In the genomic region with DNA sequence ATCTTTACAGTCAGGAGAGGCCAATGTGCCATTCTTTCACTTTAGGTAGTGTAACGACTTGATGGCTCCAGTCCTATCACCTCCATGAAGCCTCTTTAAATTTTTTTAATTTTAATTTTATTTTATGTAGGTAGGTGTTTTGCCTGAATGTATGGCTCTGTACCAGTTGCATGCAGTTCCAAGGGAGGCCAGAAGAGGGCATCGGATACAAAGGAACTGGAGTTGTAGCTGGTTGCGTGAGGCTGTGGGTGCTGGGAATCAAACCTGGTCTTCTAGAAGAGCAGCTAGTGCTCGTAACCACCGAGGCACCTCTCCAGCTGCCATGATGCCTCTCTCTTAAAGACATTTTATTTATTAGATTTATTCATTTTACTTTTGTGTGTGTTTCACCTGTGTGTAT, we compare ENCODE assay signal across 22 mouse cellular contexts. TPM values are rescaled to one million over a fixed set of nuclear protein-coding genes. Genes with fewer than 3 reads are reported as not detected.
DNase-seq lines count a peak whose midpoint lies in the region; ATAC-seq and TF ChIP-seq lines count a peak whose summit lies in the region.
"Had no signal": no experiment of that assay in that cellular context is flagged by ENCODE, and none has a peak within 500 bp of the region (broad histone marks: within the 10 kb centered on the region; RNA-seq: fewer than 3 reads in every experiment).

No protein-coding gene starts in this region.

- H3K27me3 ChIP-seq in intestine, postnatal 0 days (replicated peaks; ENCODE audit: control insufficient read depth, insufficient read depth, low read length): peaks cover 16% of the 10 kb centered on the region
- peaks cover 12% of the 10 kb centered on the region; the same call in 1 of the 2 replicates for H3K27me3 ChIP-seq in intestine, embryonic 15.5 days (replicated peaks)
- peaks cover 15% of the 10 kb centered on the region; the same call in 1 of the 2 replicates for H3K27me3 ChIP-seq in lung, embryonic 14.5 days (ENCODE audit: insufficient read depth, low read length)
- no peaks in the 10 kb centered on the region for H3K27me3 ChIP-seq in stomach, postnatal 0 days (ENCODE audit: control insufficient read depth, insufficient read depth, low read length)
- H3K27me3 ChIP-seq: hindbrain, embryonic 15.5 days had no signal

- peak; percentile 52 for TF ChIP-seq CTCF in intestine, postnatal 0 days (IDR thresholded peaks at IDR 0.05; ENCODE audit: low read depth)
- TF ChIP-seq CTCF in lung, embryonic 14.5 days (IDR thresholded peaks at IDR 0.05; ENCODE audit: low read depth): peak; percentile 49
- no peak for TF ChIP-seq CTCF in lung, adult 2 months (IDR thresholded peaks at IDR 0.05; ENCODE audit: insufficient read depth, low read length)
- TF ChIP-seq CTCF in stomach, postnatal 0 days (IDR thresholded peaks at IDR 0.05; ENCODE audit: low read depth): peak; percentile 54

- no peak overlapping the region for H3K4me2 ChIP-seq in intestine, postnatal 0 days (replicated peaks; ENCODE audit: low read depth)
- H3K4me2 ChIP-seq in intestine, embryonic 15.5 days (replicated peaks): no peak overlapping the region
- no peak overlapping the region for H3K4me2 ChIP-seq in lung, embryonic 14.5 days
- no peak overlapping the region for H3K4me2 ChIP-seq in stomach, postnatal 0 days (replicated peaks; ENCODE audit: low read depth)
- H3K4me2 ChIP-seq: heart, embryonic 15.5 days; hindbrain, embryonic 15.5 days; limb, embryonic 13.5 days had no signal

- WGBS in intestine, postnatal 0 days: 86% methylated on average over 5 of the region's 5 CpGs
- 93% methylated on average over 5 of the region's 5 CpGs for WGBS in intestine, embryonic 15.5 days
- WGBS in lung, embryonic 14.5 days: 87% methylated on average over 5 of the region's 5 CpGs
- 90% methylated on average over 5 of the region's 5 CpGs for WGBS in lung, adult 2 months
- WGBS in stomach, postnatal 0 days: 91% methylated on average over 5 of the region's 5 CpGs

- TF ChIP-seq EP300 in stomach, postnatal 0 days (optimal IDR thresholded peaks at IDR 0.05): no peak

- TF ChIP-seq POLR2A in lung, adult 2 months (IDR thresholded peaks at IDR 0.05; ENCODE audit: borderline replicate concordance, extremely low read depth, low read depth, low read length): no peak

- no peaks in the 10 kb centered on the region for H3K36me3 ChIP-seq in intestine, postnatal 0 days (ENCODE audit: control insufficient read depth, insufficient read depth)
- H3K36me3 ChIP-seq in intestine, embryonic 15.5 days: no peaks in the 10 kb centered on the region
- no peaks in the 10 kb centered on the region for H3K36me3 ChIP-seq in lung, embryonic 14.5 days (ENCODE audit: insufficient read depth)
- no peaks in the 10 kb centered on the region for H3K36me3 ChIP-seq in stomach, postnatal 0 days (ENCODE audit: control insufficient read depth, insufficient read depth, low read length)
- H3K36me3 ChIP-seq: heart, embryonic 15.5 days; hindbrain, embryonic 15.5 days; limb, embryonic 13.5 days had no signal

- no peak for ATAC-seq in intestine, postnatal 0 days
- ATAC-seq in intestine, embryonic 15.5 days: no peak
- ATAC-seq in lung, embryonic 14.5 days (ENCODE audit: insufficient read depth): no peak
- no peak for ATAC-seq in stomach, postnatal 0 days (ENCODE audit: low FRiP score, low TSS enrichment)

- H3K4me1 ChIP-seq in intestine, postnatal 0 days (replicated peaks; ENCODE audit: control insufficient read depth, insufficient read depth, low read length): no peaks in the 10 kb centered on the region
- peaks cover 14% of the 10 kb centered on the region for H3K4me1 ChIP-seq in intestine, embryonic 15.5 days (replicated peaks)
- peaks cover 12% of the 10 kb centered on the region for H3K4me1 ChIP-seq in lung, embryonic 14.5 days (ENCODE audit: insufficient read depth)
- peaks cover 9% of the 10 kb centered on the region for H3K4me1 ChIP-seq in lung, adult 2 months (ENCODE audit: control insufficient read depth, insufficient read depth, low read length)
- 0 out of 2 replicates have a peak, but pooled peaks cover 2% of the 10 kb centered on the region for H3K4me1 ChIP-seq in stomach, postnatal 0 days (replicated peaks; ENCODE audit: control insufficient read depth, insufficient read depth)

- no peak overlapping the region for H3K9ac ChIP-seq in intestine, postnatal 0 days (ENCODE audit: low read depth, low read length)
- H3K9ac ChIP-seq in intestine, embryonic 15.5 days: no peak overlapping the region
- no peak overlapping the region for H3K9ac ChIP-seq in lung, embryonic 14.5 days
- no peak overlapping the region for H3K9ac ChIP-seq in stomach, postnatal 0 days (ENCODE audit: low read length)
- H3K9ac ChIP-seq: heart, embryonic 15.5 days; hindbrain, embryonic 15.5 days; limb, embryonic 13.5 days had no signal

- no peak overlapping the region for H3K27ac ChIP-seq in intestine, postnatal 0 days (ENCODE audit: low read depth, low read length)
- H3K27ac ChIP-seq in intestine, embryonic 15.5 days: no peak overlapping the region
- H3K27ac ChIP-seq in lung, embryonic 14.5 days (ENCODE audit: low read depth): no peak overlapping the region
- no peak overlapping the region for H3K27ac ChIP-seq in stomach, postnatal 0 days (replicated peaks)
- H3K27ac ChIP-seq: heart, embryonic 15.5 days; hindbrain, embryonic 15.5 days; limb, embryonic 13.5 days had no signal

- no peak for DNase-seq in lung, embryonic 14.5 days
- DNase-seq in lung, adult 2 months: no peak
- DNase-seq in ES-CJ7 (ENCODE audit: low read depth, low spot score): peak; percentile 48
- DNase-seq in stomach, postnatal 0 days (ENCODE audit: low spot score): no peak
- DNase-seq in natural killer cell, adult 2 months (ENCODE audit: low spot score in 2 of 2): no peak
- DNase-seq: adrenal gland, postnatal 36 days; B cell, adult 2 months; cerebellum, adult 2 months; cerebellum, postnatal 36 days; gastrocnemius, postnatal 10 days; heart, adult 18-20 months; heart, postnatal 4 days; kidney, adult 8-10 months; kidney, postnatal 36 days; lung, postnatal 4 days; right cerebral cortex, adult 18-20 months; thymus, adult 2 months had no signal

- no peak overlapping the region for H3K4me3 ChIP-seq in intestine, postnatal 0 days (ENCODE audit: low read depth, low read length)
- no peak overlapping the region for H3K4me3 ChIP-seq in intestine, embryonic 15.5 days (replicated peaks)
- H3K4me3 ChIP-seq in lung, embryonic 14.5 days (ENCODE audit: low read depth, low read length): no peak overlapping the region
- H3K4me3 ChIP-seq in lung, adult 2 months (replicated peaks; ENCODE audit: extremely low read depth, low read depth, low read length): no peak overlapping the region
- H3K4me3 ChIP-seq in stomach, postnatal 0 days (ENCODE audit: low read depth, low read length): no peak overlapping the region
- H3K4me3 ChIP-seq: heart, embryonic 15.5 days; hindbrain, embryonic 15.5 days; limb, embryonic 13.5 days had no signal

- no peaks in the 10 kb centered on the region for H3K9me3 ChIP-seq in intestine, postnatal 0 days (ENCODE audit: control insufficient read depth)
- no peaks in the 10 kb centered on the region for H3K9me3 ChIP-seq in intestine, embryonic 15.5 days
- peaks cover 7% of the 10 kb centered on the region; the same call in 1 of the 2 replicates for H3K9me3 ChIP-seq in lung, embryonic 14.5 days (ENCODE audit: low read depth, low read length)
- no peaks in the 10 kb centered on the region for H3K9me3 ChIP-seq in stomach, postnatal 0 days (ENCODE audit: control insufficient read depth, low read length)
- H3K9me3 ChIP-seq: heart, embryonic 15.5 days; hindbrain, embryonic 15.5 days had no signal

RNA-seq across cellular contexts. Expression of a gene that starts 3.6 kb away (rescaled TPM):
- polyA plus RNA-seq in intestine, postnatal 0 days (2015; fragmentation: Nextera tagmentation; extraction: Ambion mirVana): 4.6 TPM in 2 replicates
- polyA plus RNA-seq in intestine, embryonic 15.5 days (2015; fragmentation: Nextera tagmentation; extraction: Ambion mirVana): 4.4 and 4.6 TPM in 2 replicates
- 1.0 TPM in 2 replicates for polyA plus RNA-seq in lung, embryonic 14.5 days (2014; fragmentation: Nextera tagmentation; extraction: Ambion mirVana)
- 6.8 and 7.1 TPM in 2 replicates for polyA plus RNA-seq in lung, adult 2 months (2012; rRNA removed)
- 4.5 and 5.3 TPM in 2 replicates for polyA plus RNA-seq in stomach, postnatal 0 days (2015; fragmentation: Nextera tagmentation; extraction: Ambion mirVana)
